Mouse (Mus musculus) WW6 (cell line): ENCODE measurements around the gene Zcchc9.

Experiments used
- DNase-seq: peaks from one replicate; pipeline ENCODE4 v3.0.0-alpha.2; 2013; ENCODE audit warnings: low read depth, low spot score

Zcchc9 gene

DNA sequence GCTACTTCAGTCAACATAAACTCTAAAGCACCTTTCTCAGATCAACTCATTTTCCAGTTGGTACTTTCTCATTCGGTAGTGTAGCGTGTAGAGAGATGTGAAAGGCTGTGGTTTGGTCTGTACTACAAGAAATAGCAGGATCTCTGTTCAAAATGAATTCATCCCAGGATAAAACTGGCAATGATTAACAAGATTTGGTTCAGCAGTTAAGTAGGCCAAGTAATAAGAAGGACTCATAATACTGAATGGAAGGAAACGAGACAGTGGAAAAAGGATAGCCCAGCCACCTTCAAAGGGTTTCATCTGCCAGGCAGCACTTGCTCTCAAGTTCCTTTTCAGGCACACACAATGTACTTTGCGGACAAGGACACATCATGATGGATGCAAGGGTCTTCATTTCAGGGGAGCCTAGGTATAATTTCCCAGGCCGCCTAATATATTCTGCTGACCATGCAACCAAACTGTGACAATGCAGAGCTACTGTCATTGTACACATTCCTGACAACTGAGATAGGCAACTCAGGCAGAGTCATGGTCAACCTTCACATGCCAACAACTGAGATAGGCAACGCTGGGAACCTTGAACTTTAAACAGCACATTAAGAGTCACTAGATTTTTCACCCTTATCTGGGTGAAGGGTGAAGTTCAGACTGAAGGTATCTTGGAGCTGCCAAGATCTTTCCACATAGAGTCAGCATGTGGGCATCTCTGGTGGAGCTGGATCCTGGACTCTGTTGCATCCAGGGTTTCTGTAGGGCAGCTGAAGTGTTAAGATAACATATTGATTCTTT lies 45.7 kb downstream of the Zcchc9 start:
- no peak for DNase-seq

DNA sequence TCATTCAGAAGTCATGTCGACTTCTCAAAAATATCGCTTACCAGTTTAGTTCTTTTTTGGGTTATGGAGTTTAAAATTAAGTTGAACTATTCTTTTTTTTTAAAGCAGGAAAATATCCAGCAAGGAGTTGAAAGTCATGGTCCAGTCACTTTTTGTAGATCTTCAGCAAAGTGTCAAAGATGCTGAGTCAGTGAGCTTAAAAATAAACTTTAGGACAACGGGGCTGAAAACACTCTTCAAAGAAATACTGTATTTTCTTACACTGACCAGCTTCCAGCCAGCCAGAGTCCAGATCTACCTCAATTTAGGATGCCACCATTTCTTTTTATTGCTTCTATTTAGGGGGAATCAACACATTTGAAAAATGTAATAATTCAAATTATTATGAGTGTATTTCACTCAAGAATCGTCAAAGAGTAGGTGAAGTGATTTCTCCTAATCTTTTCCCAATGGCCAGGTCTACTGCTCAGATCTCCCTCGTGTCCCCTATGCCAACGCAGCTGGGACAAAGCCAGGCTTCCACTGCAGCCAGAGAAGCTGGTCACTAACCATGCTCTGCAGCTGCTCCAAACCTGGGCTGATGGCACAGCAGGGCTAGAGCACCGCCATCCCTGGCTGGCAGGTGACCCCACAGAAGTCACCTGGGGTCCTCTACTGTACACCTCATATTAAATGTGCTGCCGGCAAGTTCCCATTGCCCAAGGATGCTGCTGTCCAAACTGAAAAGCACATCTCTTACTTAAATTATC lies 47.0 kb downstream of the Zcchc9 start:
- no peak for DNase-seq

- no peak for DNase-seq
These were observed 47.7 kb downstream of the Zcchc9 start for GRCm38 (mm10) chr13:91759791-91760190.

GRCm38 (mm10) chr13:91758316-91759048 lies 49.0 kb downstream of the Zcchc9 start:
- DNase-seq = no peak

GRCm38 (mm10) chr13:91756230-91756629 lies 51.3 kb downstream of the Zcchc9 start:
- no peak for DNase-seq

DNA sequence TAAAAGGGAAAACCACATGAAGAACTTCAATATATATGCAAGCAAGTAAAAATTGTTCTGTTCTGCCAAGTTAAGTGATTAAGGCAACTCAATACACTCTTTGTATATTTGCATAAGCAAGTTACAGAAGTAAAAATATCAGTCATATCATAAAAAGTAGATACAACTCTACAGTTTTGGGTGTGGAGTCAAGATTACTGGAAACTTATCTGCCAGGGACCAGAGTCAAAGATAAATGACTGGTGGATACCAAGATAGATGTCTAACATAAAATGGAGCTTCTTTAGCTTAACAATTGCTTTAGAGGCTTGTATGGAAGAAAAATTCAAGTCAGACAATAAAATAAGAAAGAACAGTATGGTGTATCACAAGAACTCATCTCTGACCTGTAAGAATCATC lies 52.7 kb downstream of the Zcchc9 start:
- no peak for DNase-seq

- DNase-seq = no peak
These were observed 53.8 kb downstream of the Zcchc9 start for GRCm38 (mm10) chr13:91753724-91754123.

- no peak for DNase-seq
These were observed 57.5 kb downstream of the Zcchc9 start for GRCm38 (mm10) chr13:91749981-91750380.

GRCm38 (mm10) chr13:91748401-91748800 lies 59.1 kb downstream of the Zcchc9 start:
- no peak for DNase-seq
